Mouse (Mus musculus) mesoderm, embryonic 11.5 days (tissue): ENCODE data around the gene Sept6.

Source experiments
- DNase-seq: peaks from one replicate; pipeline ENCODE4 v3.0.0-alpha.2; 2012; ENCODE audit warnings: low read depth, low spot score

Gene Sept6

DNA sequence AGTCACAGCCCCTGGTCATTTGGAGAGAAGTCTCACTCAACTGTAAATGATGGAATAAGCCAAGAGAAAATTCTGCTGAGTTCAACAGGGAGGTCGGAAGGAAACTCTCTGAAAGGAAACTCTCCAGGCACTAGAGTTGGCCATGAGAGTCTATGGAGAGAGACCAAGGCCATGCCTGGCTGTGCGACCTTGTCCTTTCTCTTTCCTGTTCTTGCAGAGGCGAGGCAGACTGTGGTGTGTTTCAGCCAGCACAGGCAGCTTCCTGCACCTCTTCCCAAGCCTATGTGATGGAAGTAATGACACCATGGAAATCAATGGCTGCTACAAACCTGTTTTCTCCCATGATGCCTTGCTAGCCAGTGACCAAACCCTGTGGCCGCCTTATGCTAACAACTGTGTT lies 20.4 kb downstream of the Sept6 start:
- no peak for DNase-seq

DNA sequence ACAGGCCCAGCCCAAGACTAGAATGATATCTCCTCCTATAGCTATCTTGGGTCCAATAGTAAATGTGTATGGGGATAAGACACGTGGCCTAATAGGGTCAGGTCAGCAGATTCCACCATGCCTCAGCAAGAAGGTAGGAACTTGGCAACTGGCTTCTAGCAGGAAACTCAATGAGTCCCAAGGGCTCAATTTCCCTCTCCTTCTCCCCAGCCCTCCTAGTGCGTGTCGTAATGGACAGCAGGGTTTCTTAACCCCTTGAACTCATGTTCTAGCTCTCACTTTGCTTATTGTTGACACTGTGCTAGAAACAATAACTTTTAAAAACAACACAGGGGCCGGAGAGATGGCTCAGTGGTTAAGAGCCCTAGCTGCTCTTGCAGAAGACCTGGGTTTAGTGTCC lies 22.1 kb downstream of the Sept6 start:
- no peak for DNase-seq

DNA sequence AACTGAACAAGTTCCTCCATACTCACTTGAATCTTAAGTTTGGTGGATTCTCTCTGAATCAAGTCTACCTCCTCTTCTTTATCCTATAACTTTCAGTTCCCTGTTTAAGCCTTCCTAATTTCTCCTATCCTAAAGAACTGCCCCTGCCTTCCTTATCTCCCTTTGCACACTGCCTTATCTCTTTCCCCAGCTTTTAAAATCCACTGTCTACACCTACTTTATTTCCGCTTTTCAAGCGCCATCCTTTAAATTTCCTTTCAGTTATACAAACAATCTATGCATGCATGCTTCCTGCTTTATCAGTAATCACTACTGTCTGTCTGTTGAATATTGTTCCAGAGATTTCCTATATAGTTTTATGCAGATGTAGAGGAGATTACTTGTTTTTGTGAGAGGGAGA lies 34.9 kb downstream of the Sept6 start:
- DNase-seq, result no peak

GRCm38 (mm10) chrX:36941106-36941505 lies 50.5 kb downstream of the Sept6 start:
- DNase-seq, result no peak

DNA sequence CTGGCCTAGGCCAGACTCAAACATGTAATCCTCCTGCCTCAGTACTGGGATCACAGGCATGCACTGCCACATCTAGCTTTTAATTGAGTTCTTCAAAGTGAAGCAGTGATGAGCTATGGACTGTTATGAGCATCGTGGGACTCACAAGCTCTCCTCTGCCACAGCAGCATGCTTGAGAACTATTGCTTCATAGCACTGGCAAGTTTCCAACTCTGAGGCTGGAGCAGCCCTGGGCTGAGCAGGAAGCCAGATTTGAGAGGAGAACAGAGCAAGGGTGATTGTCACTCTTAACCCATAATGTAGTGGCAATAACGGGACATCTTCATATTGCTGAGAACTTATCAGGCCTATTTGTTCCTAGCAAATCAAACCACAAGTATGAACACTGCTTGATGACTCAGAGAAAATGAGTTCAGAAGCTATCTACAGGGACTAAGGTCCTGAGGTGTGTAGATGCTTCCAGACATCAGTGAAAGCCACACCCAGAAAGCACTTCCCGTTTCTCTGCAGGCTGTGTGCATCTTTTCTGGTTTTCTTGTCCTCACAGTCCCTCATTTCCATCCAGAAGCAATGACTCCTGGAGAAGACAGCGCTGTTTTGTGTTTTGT lies 51.7 kb downstream of the Sept6 start:
- DNase-seq, result no peak

- DNase-seq, result no peak
Measured at GRCm38 (mm10) chrX:36935326-36935966, 56.1 kb downstream of the Sept6 start.

- DNase-seq, result no peak
Measured at GRCm38 (mm10) chrX:36930574-36930973, 61.0 kb downstream of the Sept6 start.

DNA sequence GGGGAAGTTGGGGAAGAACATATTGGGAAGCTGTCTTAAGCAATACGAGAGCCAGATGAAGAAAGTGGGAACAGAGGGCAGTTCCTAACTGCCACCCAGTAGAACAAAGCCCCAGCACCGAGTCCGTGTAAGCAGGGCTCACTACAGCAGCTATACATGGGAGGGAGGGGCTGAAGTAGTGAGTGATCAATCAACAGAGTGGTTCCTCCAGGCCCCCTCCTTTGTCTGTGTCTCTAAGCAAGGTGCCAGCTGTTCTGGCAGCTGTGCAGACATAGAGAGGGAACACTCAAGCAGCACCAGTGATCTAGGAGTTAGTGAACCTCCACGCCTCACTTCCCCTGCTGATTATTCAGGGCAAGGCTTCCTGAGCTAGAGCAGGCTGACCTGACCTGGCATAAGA lies 61.9 kb downstream of the Sept6 start:
- no peak for DNase-seq

DNA sequence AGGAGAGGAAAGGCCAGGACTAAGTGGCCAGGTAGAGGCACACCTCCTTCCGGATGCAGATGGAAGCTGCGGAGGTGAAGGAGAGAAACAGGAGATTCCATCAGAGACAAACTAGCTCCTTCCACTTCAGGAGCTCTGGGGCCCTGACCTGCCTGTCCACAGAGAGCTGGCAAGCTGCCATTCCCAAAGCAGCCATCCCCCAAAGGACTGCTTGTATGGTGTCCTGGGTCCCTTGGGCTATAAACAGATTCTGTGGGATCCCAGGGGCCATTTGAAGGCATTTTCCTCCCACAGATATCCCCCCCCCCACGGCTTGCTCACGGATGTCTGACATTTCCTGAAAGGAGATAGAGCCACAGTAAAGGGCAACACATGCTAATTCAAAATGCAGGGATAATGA lies 62.8 kb downstream of the Sept6 start:
- no peak for DNase-seq

DNA sequence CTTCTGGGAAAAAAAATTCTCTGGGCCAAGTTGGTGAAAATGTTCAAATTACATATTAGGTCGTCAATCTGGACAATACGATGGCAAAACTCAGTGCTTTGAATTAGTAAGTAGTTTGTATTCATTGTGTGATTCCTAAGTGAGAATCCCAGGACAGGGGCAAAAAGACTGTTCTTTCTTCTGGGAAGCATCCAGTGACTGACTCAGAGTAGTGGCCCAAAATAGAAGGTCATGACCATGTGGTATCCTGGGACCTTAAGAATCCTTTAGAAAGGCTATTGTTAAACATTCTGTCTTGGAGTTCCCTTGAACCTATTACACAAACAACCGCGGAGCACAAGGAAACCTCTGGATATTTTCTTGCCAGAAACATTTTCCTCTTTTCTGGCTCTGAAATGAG lies 70.2 kb downstream of the Sept6 start:
- no peak for DNase-seq

- no peak for DNase-seq
Measured at GRCm38 (mm10) chrX:36917749-36918148, 73.8 kb downstream of the Sept6 start.

DNA sequence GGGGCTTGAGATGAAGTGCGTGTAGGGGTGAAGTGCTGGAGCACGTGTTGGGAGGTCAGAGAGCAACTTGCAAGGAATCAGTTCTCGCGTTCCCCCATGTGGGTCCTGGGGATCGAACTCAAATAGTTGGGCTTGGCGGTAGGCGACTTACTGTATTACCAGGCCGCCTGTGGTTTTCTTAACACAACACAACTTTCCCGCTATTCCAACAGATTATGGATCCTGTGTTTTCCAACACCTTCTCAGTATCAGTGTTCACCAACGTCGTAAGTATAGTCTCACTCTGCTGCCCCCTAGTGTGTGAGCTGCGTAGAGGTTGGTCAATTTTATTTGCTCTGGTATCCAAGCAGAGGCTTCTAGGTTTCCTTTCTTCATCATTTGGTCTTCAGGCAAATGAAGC lies 80.3 kb downstream of the Sept6 start:
- DNase-seq, result peak; percentile 49

GRCm38 (mm10) chrX:36906539-36906938 lies 85.1 kb downstream of the Sept6 start:
- no peak for DNase-seq

GRCm38 (mm10) chrX:36903115-36903768 lies 88.4 kb downstream of the Sept6 start:
- peak; percentile 96 for DNase-seq

DNA sequence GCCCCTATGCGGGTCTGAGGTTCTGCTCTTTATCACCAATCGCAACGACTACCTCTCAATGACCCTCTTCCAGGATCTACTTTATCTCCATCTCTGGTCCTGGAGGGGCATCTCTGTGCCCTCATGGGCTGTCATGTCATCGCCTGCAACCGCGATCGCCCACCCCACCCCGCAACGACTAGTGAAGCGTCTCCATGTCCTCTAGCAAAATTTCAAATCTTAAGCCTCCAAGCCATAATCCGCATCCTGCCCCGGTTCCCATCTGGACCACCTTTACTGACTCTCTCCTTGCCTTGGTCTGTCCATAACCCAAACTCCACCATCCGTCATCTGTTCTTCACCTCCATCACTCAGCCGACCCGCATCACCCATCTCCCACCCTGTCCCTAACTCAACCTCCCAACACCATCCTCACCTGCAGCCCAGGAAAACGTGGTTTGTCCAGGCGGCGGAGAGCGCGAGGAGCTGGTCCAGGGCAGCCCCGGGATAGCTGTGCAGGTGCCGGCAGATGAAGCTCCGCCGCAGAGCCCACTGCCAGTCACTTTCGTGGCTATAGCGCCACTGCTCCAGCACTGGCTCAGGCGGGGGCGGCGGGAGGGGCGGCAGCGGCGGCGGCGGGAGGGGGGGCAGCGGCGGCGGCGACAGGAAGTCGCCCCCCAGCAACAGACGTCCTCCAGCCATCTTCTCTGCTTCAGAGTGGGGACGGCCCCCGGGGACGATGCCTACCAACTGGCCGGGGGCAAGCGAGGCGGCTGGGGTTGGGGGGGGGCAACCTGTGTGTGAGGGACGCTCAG lies 89.1 kb downstream of the Sept6 start, which contains the start of gene Nkrf:
TSS of gene Nkrf (minus strand) at position 579 of the 794 bp plus-strand sequence.
- peak; percentile 15 for DNase-seq

DNA sequence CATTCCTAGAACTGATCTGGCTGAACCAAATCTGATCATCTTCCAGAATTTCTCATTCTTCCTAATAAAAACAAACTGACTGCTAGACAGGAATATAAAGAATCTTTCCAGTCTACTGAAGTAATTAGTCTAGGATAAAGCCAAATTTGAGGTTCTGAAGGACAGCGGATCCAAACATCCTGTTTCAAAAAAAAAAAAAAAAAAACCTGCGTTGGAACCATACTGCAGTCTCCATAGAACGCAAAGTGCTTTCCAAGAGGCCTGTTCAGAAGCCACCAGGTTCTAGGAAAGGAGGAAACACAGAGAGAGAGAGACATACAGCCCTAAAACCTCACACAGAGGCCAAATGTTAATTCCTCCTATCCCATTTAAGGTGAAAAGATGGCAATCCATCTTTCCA lies 89.9 kb downstream of the Sept6 start:
- DNase-seq, result no peak

GRCm38 (mm10) chrX:36898931-36899330 lies 92.7 kb downstream of the Sept6 start:
- peak; percentile 14 for DNase-seq

DNA sequence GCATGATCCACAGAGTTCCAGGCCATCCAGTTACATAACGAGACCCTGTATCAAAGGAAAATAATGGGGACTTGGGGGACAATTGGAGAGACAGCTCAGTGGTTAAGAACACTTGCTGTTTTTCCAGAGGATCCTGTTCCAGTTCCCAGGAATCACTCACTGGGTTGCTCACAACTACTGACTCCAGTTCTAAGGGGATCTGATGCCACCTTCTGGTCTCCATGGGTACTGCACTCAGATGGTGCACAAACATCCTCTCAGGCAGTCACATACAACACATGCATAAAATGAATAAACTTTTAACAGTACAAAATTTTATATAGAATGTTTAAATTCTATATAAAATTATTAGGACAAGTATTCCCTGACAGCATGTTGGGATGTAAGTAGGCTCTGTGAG lies 106.9 kb downstream of the Sept6 start:
- no peak for DNase-seq

DNA sequence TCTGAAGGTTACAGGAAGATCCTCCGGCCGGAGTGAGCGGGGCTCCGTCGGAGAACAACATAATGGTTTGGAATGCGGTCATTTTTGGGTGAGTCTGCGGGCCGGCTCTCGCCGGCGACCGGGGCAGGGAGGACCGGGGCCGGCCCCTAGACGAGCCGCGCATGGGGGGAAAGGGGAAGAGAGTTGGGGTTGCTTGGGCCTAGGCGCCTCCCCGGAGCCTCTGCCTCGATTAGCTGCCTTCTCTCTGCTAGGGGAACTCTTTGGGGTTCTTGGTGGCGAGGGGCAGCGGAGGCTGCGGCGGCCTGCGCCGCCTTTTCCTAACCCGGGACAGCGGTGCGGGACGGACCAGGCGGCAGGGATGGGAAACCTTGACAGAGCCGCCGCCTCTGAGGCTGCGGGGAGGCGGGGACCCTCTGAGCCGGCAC lies 116.9 kb downstream of the Sept6 start:
- no peak for DNase-seq

- DNase-seq, result peak; percentile 85
Measured at GRCm38 (mm10) chrX:36874178-36874696, 117.4 kb downstream of the Sept6 start.

DNA sequence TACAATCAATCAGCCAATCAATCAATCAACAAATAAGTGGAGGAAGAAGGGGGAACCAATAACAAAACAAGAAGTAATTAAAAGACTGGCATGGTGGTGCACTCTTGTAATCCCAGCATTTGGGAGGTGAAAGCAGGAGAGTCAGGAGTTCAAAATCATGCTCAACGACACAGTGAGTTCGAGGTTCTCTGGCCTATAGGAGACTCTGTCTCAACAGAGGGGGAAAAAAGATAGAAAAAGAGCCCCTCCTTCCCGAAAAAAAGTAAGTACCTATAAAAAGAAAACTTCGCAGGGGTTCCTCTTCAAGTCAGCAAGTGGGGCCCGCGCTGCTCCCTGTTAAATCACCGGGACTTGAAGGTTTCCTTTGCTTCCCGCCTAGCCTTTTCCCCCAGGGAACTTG lies 117.8 kb downstream of the Sept6 start, which contains the start of the genes Ube2a and C330007P06Rik:
TSS of gene Ube2a (plus strand) at position 136 of the 400 bp plus-strand sequence.
TSS of gene C330007P06Rik (minus strand) at position 347 of the 400 bp plus-strand sequence.
- no peak for DNase-seq

DNA sequence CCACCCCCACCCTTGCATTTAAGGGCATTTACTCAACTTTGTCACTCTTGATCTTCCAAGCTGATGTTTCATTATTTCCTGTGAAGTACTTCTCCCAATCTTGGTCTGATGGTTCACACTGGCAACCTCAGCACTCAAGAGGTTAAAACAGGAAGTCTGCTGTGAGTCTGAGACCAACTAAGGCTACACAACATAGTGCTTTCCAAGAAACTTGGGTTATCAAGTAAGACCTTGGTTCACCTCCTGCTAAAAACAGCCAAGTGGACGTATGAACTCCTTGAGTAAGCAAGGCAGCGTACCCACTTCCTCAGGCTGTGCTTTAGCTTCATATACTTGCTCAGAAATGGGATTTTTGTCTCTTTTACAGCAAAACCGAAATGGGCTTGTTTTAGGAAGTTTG lies 121.2 kb downstream of the Sept6 start:
- DNase-seq, result no peak
